Mouse (Mus musculus): ENCODE data around the gene Cachd1. TPM values are rescaled to one million over a fixed set of nuclear protein-coding genes. Genes with fewer than 3 reads are reported as not detected.

The Cachd1 gene
- polyA plus RNA-seq, 1 experiment from 2014 or later: 23.4 TPM

- H3K4me3 ChIP-seq (ENCODE audit: low read depth, low read length): no peak overlapping the region
- no peaks in the 10 kb centered on the region for H3K36me3 ChIP-seq (ENCODE audit: control insufficient read depth, insufficient read depth, low read length)
- peaks cover 6% of the 10 kb centered on the region for H3K4me1 ChIP-seq (replicated peaks; ENCODE audit: control insufficient read depth, insufficient read depth, low read length)
- no peaks in the 10 kb centered on the region for H3K27me3 ChIP-seq (ENCODE audit: control insufficient read depth, insufficient read depth, low read length)
- DNase-seq (ENCODE audit: low spot score) (peak; percentile 24), ATAC-seq (ENCODE audit: low FRiP score) (no peak)
- H3K27ac ChIP-seq (ENCODE audit: low read depth, low read length): no peak overlapping the region
- no peaks in the 10 kb centered on the region for H3K9me3 ChIP-seq (ENCODE audit: control insufficient read depth, low read length)
- WGBS: 37% methylated on average over 13 of the region's 13 CpGs
- H3K4me2 ChIP-seq (replicated peaks; ENCODE audit: low read depth, low read length): no peak overlapping the region
- no peak overlapping the region for H3K9ac ChIP-seq (ENCODE audit: low read depth, low read length)
Measured at GRCm38 (mm10) chr4:100865423-100865822, 88.9 kb downstream of the Cachd1 start.

GRCm38 (mm10) chr4:100865962-100866703, 89.7 kb downstream of the Cachd1 start:
- H3K9ac ChIP-seq (ENCODE audit: low read depth, low read length): no peak overlapping the region
- no peak for ATAC-seq (ENCODE audit: low FRiP score)
- H3K4me2 ChIP-seq (replicated peaks; ENCODE audit: low read depth, low read length): no peak overlapping the region
- H3K4me1 ChIP-seq (replicated peaks; ENCODE audit: control insufficient read depth, insufficient read depth, low read length): peaks cover 6% of the 10 kb centered on the region
- 42% methylated on average over 12 of the region's 12 CpGs for whole genome bisulfite sequencing
- H3K27me3 ChIP-seq (ENCODE audit: control insufficient read depth, insufficient read depth, low read length): no peaks in the 10 kb centered on the region
- H3K9me3 ChIP-seq (ENCODE audit: control insufficient read depth, low read length): no peaks in the 10 kb centered on the region
- DNase-seq (ENCODE audit: low spot score): no peak
- H3K36me3 ChIP-seq (ENCODE audit: control insufficient read depth, insufficient read depth, low read length): no peaks in the 10 kb centered on the region
- peak overlapping the region; percentile 30; the same call in 1 of the 2 replicates for H3K27ac ChIP-seq (ENCODE audit: low read depth, low read length)
- H3K4me3 ChIP-seq (ENCODE audit: low read depth, low read length): no peak overlapping the region

- no peak overlapping the region for H3K9ac ChIP-seq (ENCODE audit: low read depth, low read length)
- no peak overlapping the region for H3K4me2 ChIP-seq (replicated peaks; ENCODE audit: low read depth, low read length)
- H3K4me3 ChIP-seq (ENCODE audit: low read depth, low read length): no peak overlapping the region
- H3K9me3 ChIP-seq (ENCODE audit: control insufficient read depth, low read length): no peaks in the 10 kb centered on the region
- no peak for ATAC-seq (ENCODE audit: low FRiP score)
- WGBS: 50% methylated on average over 3 of the region's 3 CpGs
- no peak overlapping the region for H3K27ac ChIP-seq (ENCODE audit: low read depth, low read length)
- no peaks in the 10 kb centered on the region for H3K4me1 ChIP-seq (replicated peaks; ENCODE audit: control insufficient read depth, insufficient read depth, low read length)
- no peaks in the 10 kb centered on the region for H3K27me3 ChIP-seq (ENCODE audit: control insufficient read depth, insufficient read depth, low read length)
- H3K36me3 ChIP-seq (ENCODE audit: control insufficient read depth, insufficient read depth, low read length): no peaks in the 10 kb centered on the region
- DNase-seq (ENCODE audit: low spot score): no peak
Measured at GRCm38 (mm10) chr4:100877351-100877750, 100.9 kb downstream of the Cachd1 start.

GRCm38 (mm10) chr4:100879414-100879813, 102.9 kb downstream of the Cachd1 start:
- H3K27ac ChIP-seq (ENCODE audit: low read depth, low read length): no peak overlapping the region
- WGBS: 79% methylated on average over 8 of the region's 8 CpGs
- ATAC-seq (ENCODE audit: low FRiP score): no peak
- no peak overlapping the region for H3K9ac ChIP-seq (ENCODE audit: low read depth, low read length)
- no peaks in the 10 kb centered on the region for H3K4me1 ChIP-seq (replicated peaks; ENCODE audit: control insufficient read depth, insufficient read depth, low read length)
- no peaks in the 10 kb centered on the region for H3K9me3 ChIP-seq (ENCODE audit: control insufficient read depth, low read length)
- H3K4me3 ChIP-seq (ENCODE audit: low read depth, low read length): no peak overlapping the region
- H3K36me3 ChIP-seq (ENCODE audit: control insufficient read depth, insufficient read depth, low read length): no peaks in the 10 kb centered on the region
- DNase-seq (ENCODE audit: low spot score): no peak
- no peaks in the 10 kb centered on the region for H3K27me3 ChIP-seq (ENCODE audit: control insufficient read depth, insufficient read depth, low read length)
- no peak overlapping the region for H3K4me2 ChIP-seq (replicated peaks; ENCODE audit: low read depth, low read length)

- WGBS: 89% methylated on average over 4 of the region's 4 CpGs
- Histone ChIP-seq H3K27ac (ENCODE audit: low read depth, low read length) (no peak overlapping the region), H3K9ac (ENCODE audit: low read depth, low read length) (no peak overlapping the region), H3K4me1 (replicated peaks; ENCODE audit: control insufficient read depth, insufficient read depth, low read length) (no peaks in the 10 kb centered on the region; the same call in 1 of the 2 replicates), H3K4me3 (ENCODE audit: low read depth, low read length) (no peak overlapping the region), H3K27me3 (ENCODE audit: control insufficient read depth, insufficient read depth, low read length) (no peaks in the 10 kb centered on the region), H3K4me2 (replicated peaks; ENCODE audit: low read depth, low read length) (no peak overlapping the region), H3K36me3 (ENCODE audit: control insufficient read depth, insufficient read depth, low read length) (no peaks in the 10 kb centered on the region), H3K9me3 (ENCODE audit: control insufficient read depth, low read length) (no peaks in the 10 kb centered on the region)
- DNase-seq (ENCODE audit: low spot score) (no peak), ATAC-seq (ENCODE audit: low FRiP score) (no peak)
Measured at GRCm38 (mm10) chr4:100880075-100880474, 103.6 kb downstream of the Cachd1 start.

GRCm38 (mm10) chr4:100885793-100886742, 109.6 kb downstream of the Cachd1 start:
- peak overlapping the region; percentile 47 for H3K9ac ChIP-seq (ENCODE audit: low read depth, low read length)
- H3K4me1 ChIP-seq (replicated peaks; ENCODE audit: control insufficient read depth, insufficient read depth, low read length): peaks cover 9% of the 10 kb centered on the region

GRCm38 (mm10) chr4:100886743-100887416, 110.4 kb downstream of the Cachd1 start:
- peaks cover 9% of the 10 kb centered on the region for H3K4me1 ChIP-seq (replicated peaks; ENCODE audit: control insufficient read depth, insufficient read depth, low read length)
- DNase-seq (ENCODE audit: low spot score) (no peak), ATAC-seq (ENCODE audit: low FRiP score) (no peak)
- no peaks in the 10 kb centered on the region for H3K36me3 ChIP-seq (ENCODE audit: control insufficient read depth, insufficient read depth, low read length)
- 76% methylated on average over 8 of the region's 8 CpGs for WGBS
- H3K27ac ChIP-seq (ENCODE audit: low read depth, low read length): peak overlapping the region; percentile 79
- no peaks in the 10 kb centered on the region for H3K27me3 ChIP-seq (ENCODE audit: control insufficient read depth, insufficient read depth, low read length)
- H3K9ac ChIP-seq (ENCODE audit: low read depth, low read length): no peak overlapping the region
- H3K4me3 ChIP-seq (ENCODE audit: low read depth, low read length): no peak overlapping the region
- H3K9me3 ChIP-seq (ENCODE audit: control insufficient read depth, low read length): no peaks in the 10 kb centered on the region
- H3K4me2 ChIP-seq (replicated peaks; ENCODE audit: low read depth, low read length): no peak overlapping the region

More at GRCm38 (mm10) chr4:100885793-100886742, 109.6 kb downstream of the Cachd1 start:
- WGBS: 14% methylated on average over 19 of the region's 19 CpGs
- Histone ChIP-seq H3K4me3 (ENCODE audit: low read depth, low read length) (no peak overlapping the region), H3K36me3 (ENCODE audit: control insufficient read depth, insufficient read depth, low read length) (no peaks in the 10 kb centered on the region), H3K4me2 (replicated peaks; ENCODE audit: low read depth, low read length) (0 out of 2 replicates have a peak overlapping the region, but pooled peaks have one; percentile 0), H3K27ac (ENCODE audit: low read depth, low read length) (peak overlapping the region; percentile 79), H3K27me3 (ENCODE audit: control insufficient read depth, insufficient read depth, low read length) (no peaks in the 10 kb centered on the region), H3K9me3 (ENCODE audit: control insufficient read depth, low read length) (no peaks in the 10 kb centered on the region)
- DNase-seq (ENCODE audit: low spot score) (peak; percentile 59), ATAC-seq (ENCODE audit: low FRiP score) (peak; percentile 75)

Data from hindbrain, embryonic 11.5 days (tissue).